Mouse (Mus musculus) liver, adult (tissue): ENCODE results near the gene Cflar.

Experiments
- GATA4 ChIP-seq: IDR thresholded peaks from 2 replicates; pipeline ENCODE4 v1.6.1; 2014; ENCODE audit warnings: mild to moderate bottlenecking, low read length; ENCODE audit not compliant: insufficient replicate concordance

The Cflar gene

GRCm38 (mm10) chr1:58713081-58713892 lies 2.0 kb downstream of the Cflar start:
- TF ChIP-seq GATA4 = no peak

- no peak for TF ChIP-seq GATA4
Measured at GRCm38 (mm10) chr1:58713893-58714231, 2.6 kb downstream of the Cflar start.

- TF ChIP-seq GATA4 = no peak
Measured at GRCm38 (mm10) chr1:58714361-58714760, 3.1 kb downstream of the Cflar start.

GRCm38 (mm10) chr1:58715536-58715935 lies 4.2 kb downstream of the Cflar start:
- TF ChIP-seq GATA4 = no peak

- TF ChIP-seq GATA4 = peak; percentile 38; the same call in 1 of the 2 replicates
Measured at GRCm38 (mm10) chr1:58716162-58716882, 5.0 kb downstream of the Cflar start.

GRCm38 (mm10) chr1:58716883-58717220 lies 5.5 kb downstream of the Cflar start:
- TF ChIP-seq GATA4 = no peak

- no peak for TF ChIP-seq GATA4
Measured at GRCm38 (mm10) chr1:58717589-58718270, 6.4 kb downstream of the Cflar start.

GRCm38 (mm10) chr1:58719356-58719945 lies 8.1 kb downstream of the Cflar start:
- TF ChIP-seq GATA4 = no peak

- no peak for TF ChIP-seq GATA4
Measured at GRCm38 (mm10) chr1:58720090-58720489, 8.8 kb downstream of the Cflar start.

GRCm38 (mm10) chr1:58720988-58721387 lies 9.7 kb downstream of the Cflar start:
- no peak for TF ChIP-seq GATA4

- no peak for TF ChIP-seq GATA4
Measured at GRCm38 (mm10) chr1:58722115-58722938, 11.0 kb downstream of the Cflar start.

GRCm38 (mm10) chr1:58723062-58723808 lies 11.9 kb downstream of the Cflar start:
- TF ChIP-seq GATA4 = no peak

GRCm38 (mm10) chr1:58723809-58724405 lies 12.6 kb downstream of the Cflar start:
- TF ChIP-seq GATA4 = no peak

- TF ChIP-seq GATA4 = no peak
Measured at GRCm38 (mm10) chr1:58724533-58724932, 13.2 kb downstream of the Cflar start.
